Comparison of ENCODE assay signal across 9 mouse cellular contexts in the genomic region with DNA sequence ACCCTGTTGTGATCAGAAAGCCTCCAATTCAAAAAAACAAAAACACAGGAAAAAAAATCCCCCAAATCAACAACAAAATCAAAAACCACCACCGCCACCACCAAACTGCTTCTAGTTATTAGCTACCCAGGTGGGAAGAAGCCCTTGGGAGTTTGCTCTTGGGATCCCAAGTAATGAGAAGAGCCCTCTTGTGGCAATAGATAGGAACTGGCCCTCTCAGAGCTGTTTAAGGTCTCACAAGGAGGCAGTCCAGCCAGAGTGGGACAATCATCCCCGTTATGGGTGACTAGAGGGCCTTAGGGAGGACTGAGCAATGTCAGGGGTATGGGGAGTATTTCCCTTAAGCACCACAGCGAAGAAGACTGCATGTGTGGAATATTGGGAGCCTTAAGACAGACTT. TPM values are rescaled to one million over a fixed set of nuclear protein-coding genes. Genes with fewer than 3 reads are reported as not detected.
DNase-seq lines count a peak whose midpoint lies in the region; ATAC-seq lines count a peak whose summit lies in the region.
"Had no signal": no experiment of that assay in that cellular context is flagged by ENCODE, and none has a peak within 500 bp of the region (broad histone marks: within the 10 kb centered on the region; RNA-seq: fewer than 3 reads in every experiment).

No protein-coding gene starts in this region.

- no peak overlapping the region for H3K4me3 ChIP-seq in midbrain, embryonic 14.5 days (replicated peaks; ENCODE audit: low read depth, low read length)
- no peak overlapping the region for H3K4me3 ChIP-seq in midbrain, embryonic 10.5 days

- no peaks in the 10 kb centered on the region for H3K27me3 ChIP-seq in midbrain, embryonic 14.5 days (ENCODE audit: control insufficient read depth, insufficient read depth, low read length)
- H3K27me3 ChIP-seq in midbrain, embryonic 10.5 days (ENCODE audit: low read depth, poor library complexity, severe bottlenecking) = no peaks in the 10 kb centered on the region

- no peaks in the 10 kb centered on the region for H3K36me3 ChIP-seq in midbrain, embryonic 14.5 days (ENCODE audit: control insufficient read depth, insufficient read depth, low read length)
- no peaks in the 10 kb centered on the region for H3K36me3 ChIP-seq in midbrain, embryonic 10.5 days

- ATAC-seq in midbrain, embryonic 14.5 days (ENCODE audit: low FRiP score, low TSS enrichment) = no peak
- peak; percentile 61 for ATAC-seq in cerebellum, adult (ENCODE audit: insufficient number of reproducible peaks, low FRiP score, low TSS enrichment)

- no peak overlapping the region for H3K9ac ChIP-seq in midbrain, embryonic 14.5 days (replicated peaks; ENCODE audit: low read length)

- intact Hi-C loops in heart, postnatal 36 days (cut with DNase I) = loop anchor here (2.0 kb wide), 2 partner anchors 21 to 39 kb away; no protein-coding TSS in a partner anchor

- 37% methylated on average over 3 of the region's 3 CpGs for WGBS in midbrain, embryonic 14.5 days
- 49% methylated on average over 3 of the region's 3 CpGs for WGBS in midbrain, embryonic 10.5 days

- peak; percentile 54 for DNase-seq in adrenal gland, postnatal 10 days
- DNase-seq in adrenal gland, adult 18-20 months (ENCODE audit: low spot score in 2 of 2) = no peak
- DNase-seq in midbrain, embryonic 14.5 days = peak; percentile 83
- no peak for DNase-seq in midbrain, embryonic 10.5 days (ENCODE audit: low spot score)
- peak; percentile 41 to 44 for DNase-seq in heart, postnatal 36 days
- DNase-seq in lung, postnatal 36 days = peak; percentile 88
- no peak for DNase-seq in right cerebral cortex, postnatal 14 days

- no peak overlapping the region for H3K27ac ChIP-seq in midbrain, embryonic 14.5 days (replicated peaks; ENCODE audit: low read depth, low read length)
- no peak overlapping the region for H3K27ac ChIP-seq in midbrain, embryonic 10.5 days (replicated peaks)

- H3K4me2 ChIP-seq in midbrain, embryonic 14.5 days (ENCODE audit: low read length) = no peak overlapping the region

- H3K9me3 ChIP-seq in midbrain, embryonic 14.5 days (ENCODE audit: control insufficient read depth, low read length) = no peaks in the 10 kb centered on the region
- H3K9me3 ChIP-seq in midbrain, embryonic 10.5 days (replicated peaks) = no peaks in the 10 kb centered on the region; the same call in 1 of the 2 replicates

- H3K4me1 ChIP-seq in midbrain, embryonic 14.5 days (ENCODE audit: control insufficient read depth, insufficient read depth, low read length) = no peaks in the 10 kb centered on the region
- peaks cover 14% of the 10 kb centered on the region for H3K4me1 ChIP-seq in midbrain, embryonic 10.5 days

RNA-seq across cellular contexts. Expression of gene Kctd19, which starts 15.6 kb away (rescaled TPM):
- total RNA-seq in adrenal gland, postnatal 10 days (2021) = under 1 TPM; 0.15 to 0.33 TPM
- total RNA-seq in adrenal gland, adult 18-20 months (2021) = under 1 TPM in 1 of 2 experiments, not detected in 1; 0.13 TPM
- not detected in 2 replicates for polyA plus RNA-seq in midbrain, embryonic 14.5 days (2014; fragmentation: Nextera tagmentation; extraction: Ambion mirVana)
- 0.07 TPM in 1 of 2 replicates, not detected in the other for polyA plus RNA-seq in midbrain, embryonic 10.5 days (2016; fragmentation: Nextera tagmentation; extraction: Ambion mirVana)
- total RNA-seq in heart, postnatal 36 days (2021) = under 1 TPM; 0.24 to 0.53 TPM
- total RNA-seq: layer of hippocampus, postnatal 10 days had no signal

RNA-seq across cellular contexts. Expression of gene Lrrc36, which starts 15.6 kb away (rescaled TPM):
- 1 to 10 TPM; 3.3 to 3.8 TPM for total RNA-seq in adrenal gland, postnatal 10 days (2021)
- total RNA-seq in adrenal gland, adult 18-20 months (2021) = 1 to 10 TPM; 3.3 to 4.5 TPM
- 1.5 and 1.7 TPM in 2 replicates for polyA plus RNA-seq in midbrain, embryonic 14.5 days (2014; fragmentation: Nextera tagmentation; extraction: Ambion mirVana)
- 2.6 and 3.7 TPM in 2 replicates for polyA plus RNA-seq in midbrain, embryonic 10.5 days (2016; fragmentation: Nextera tagmentation; extraction: Ambion mirVana)
- under 1 TPM; 0.41 to 0.56 TPM for total RNA-seq in heart, postnatal 36 days (2021)

RNA-seq across cellular contexts. Expression of gene Plekhg4, which starts 24.7 kb away (rescaled TPM):
- under 1 TPM; 0.36 to 0.51 TPM for total RNA-seq in adrenal gland, postnatal 10 days (2021)
- total RNA-seq in adrenal gland, adult 18-20 months (2021) = under 1 TPM; 0.17 to 0.67 TPM
- 1.4 and 3.0 TPM in 2 replicates for polyA plus RNA-seq in midbrain, embryonic 14.5 days (2014; fragmentation: Nextera tagmentation; extraction: Ambion mirVana)
- polyA plus RNA-seq in midbrain, embryonic 10.5 days (2016; fragmentation: Nextera tagmentation; extraction: Ambion mirVana) = 0.49 and 0.51 TPM in 2 replicates
- not detected for total RNA-seq in heart, postnatal 36 days (2021)

RNA-seq across cellular contexts. Expression of gene Slc9a5, which starts 49.1 kb away (rescaled TPM):
- 1 to 10 TPM; 1.5 to 2.6 TPM for total RNA-seq in adrenal gland, postnatal 10 days (2021)
- under 1 TPM; 0.58 to 0.93 TPM for total RNA-seq in adrenal gland, adult 18-20 months (2021)
- polyA plus RNA-seq in midbrain, embryonic 14.5 days (2014; fragmentation: Nextera tagmentation; extraction: Ambion mirVana) = 8.3 and 10.2 TPM in 2 replicates
- polyA plus RNA-seq in midbrain, embryonic 10.5 days (2016; fragmentation: Nextera tagmentation; extraction: Ambion mirVana) = 4.1 TPM in 2 replicates
- total RNA-seq in heart, postnatal 36 days (2021) = under 1 TPM; 0.44 to 0.62 TPM

RNA-seq across cellular contexts. Expression of gene Fhod1, which starts 50.0 kb away (rescaled TPM):
- total RNA-seq in adrenal gland, postnatal 10 days (2021) = 10 to 100 TPM; 11.9 to 16.5 TPM
- 1 to 10 TPM; 8.3 to 8.6 TPM for total RNA-seq in adrenal gland, adult 18-20 months (2021)
- polyA plus RNA-seq in midbrain, embryonic 14.5 days (2014; fragmentation: Nextera tagmentation; extraction: Ambion mirVana) = 0.59 and 0.84 TPM in 2 replicates
- polyA plus RNA-seq in midbrain, embryonic 10.5 days (2016; fragmentation: Nextera tagmentation; extraction: Ambion mirVana) = 1.9 and 2.2 TPM in 2 replicates
- total RNA-seq in heart, postnatal 36 days (2021) = 1 to 10 TPM; 6.5 to 9.6 TPM

Comparison
In these comparisons a context has a peak if more than half of its experiments do, and no peak if none do; other contexts are left out.
1. DNase-seq: peak in adrenal gland, postnatal 10 days (single experiment), midbrain, embryonic 14.5 days (single experiment), heart, postnatal 36 days (2 of 2) and lung, postnatal 36 days (single experiment); none in adrenal gland, adult 18-20 months (0 of 2), midbrain, embryonic 10.5 days (single experiment) and right cerebral cortex, postnatal 14 days (single experiment).